Mouse (Mus musculus): ENCODE measurements at regions not wholly inside any gene's neighbourhood (a gene's known extent, or its start where the extent isn't known, plus 50 kb on each side); places are given as distances from the start of the nearest gene placed in this dataset.
A peak's percentile ranks its signal among the peaks of the same experiment; 100 is the strongest.

DNA sequence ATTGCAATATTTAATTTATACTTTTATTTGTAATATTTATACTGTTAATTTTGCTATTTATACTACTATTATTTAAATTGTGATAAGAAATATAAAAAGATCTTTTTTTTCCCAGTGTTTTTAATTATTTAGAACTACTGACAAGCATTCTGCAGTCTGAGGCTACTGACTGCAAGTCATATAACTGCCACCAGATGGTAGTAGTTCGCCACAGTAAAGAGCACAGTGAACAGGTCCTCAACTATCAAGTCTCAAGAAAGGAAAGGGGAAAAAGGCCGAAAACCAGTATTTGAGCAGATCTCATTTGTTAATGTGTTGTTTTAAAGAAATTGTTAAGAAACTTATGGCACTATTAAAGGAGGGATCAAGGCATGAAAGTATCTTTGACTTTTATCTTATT, 289.6 kb upstream of the Kcnh7 start:
- TF ChIP-seq CTCF (IDR thresholded peaks at IDR 0.05) (peak; percentile 78), POLR2A (IDR thresholded peaks at IDR 0.05; ENCODE audit: insufficient read depth, low read depth, low read length) (no peak)

All from heart, adult 2 months (tissue).